Mouse (Mus musculus) megakaryocyte-erythroid progenitor cell, adult 5 weeks (primary cell): ENCODE measurements around the gene Polr2i. TPM values are rescaled to one million over a fixed set of nuclear protein-coding genes. Genes with fewer than 3 reads are reported as not detected.

Experiments
- polyA plus RNA-seq: library from polyadenylated mRNA; stranded (reverse); fragments of >175 nt; gene quantifications from 2 replicates; pipeline ENCODE4 v1.2.3, GENCODE M21; 2012

The Polr2i gene
- polyA plus RNA-seq, result 66.8 and 89.4 TPM in 2 replicates

GRCm38 (mm10) chr7:30231669-30232454 lies at the start of gene Polr2i, which contains the start of gene Tbcb:
Polr2i (plus strand) TSS chr7:30231948.
Tbcb (minus strand) TSS chr7:30232272.

GRCm38 (mm10) chr7:30183879-30184289 lies 47.9 kb upstream of the Polr2i start, which contains the start of gene Cox7a1:
Cox7a1 (plus strand) TSS chr7:30184144.

GRCm38 (mm10) chr7:30198481-30198971 lies 33.2 kb upstream of the Polr2i start, which contains the start of gene Capns1:
Capns1 (minus strand) TSS chr7:30198811.

GRCm38 (mm10) chr7:30235625-30236024 lies 3.9 kb downstream of the Polr2i start, which contains the start of gene Ovol3:
Ovol3 (minus strand) TSS chr7:30235725.

GRCm38 (mm10) chr7:30279951-30280669 lies 48.4 kb downstream of the Polr2i start, which contains the start of the genes Thap8 and Wdr62:
Thap8 (plus strand) TSS chr7:30280094.
Wdr62 (minus strand) TSS chr7:30280419.

Other genes with a start within 250 kb of the Polr2i start
- gene Zfp568, start 248.0 kb upstream of the Polr2i start, polyA plus RNA-seq, result 2.6 and 3.1 TPM in 2 replicates
- gene Zfp14, start 180.6 kb upstream of the Polr2i start, polyA plus RNA-seq, result not detected in 2 replicates
- 0.11 and 0.21 TPM in 2 replicates for gene Zfp82, start 159.0 kb upstream of the Polr2i start, polyA plus RNA-seq
- gene Gm26920, start 141.5 kb upstream of the Polr2i start, polyA plus RNA-seq, result not detected in 2 replicates
- gene Zfp566, start 141.4 kb upstream of the Polr2i start, polyA plus RNA-seq, result 2.1 and 2.5 TPM in 2 replicates
- gene Zfp260, start 137.2 kb upstream of the Polr2i start, polyA plus RNA-seq, result 0.36 and 0.46 TPM in 2 replicates
- 6.9 and 11.1 TPM in 2 replicates for gene Zfp382, start 110.0 kb upstream of the Polr2i start, polyA plus RNA-seq
- gene Zfp146, start 62.2 kb upstream of the Polr2i start, polyA plus RNA-seq, result 11.1 and 15.2 TPM in 2 replicates
- 1.2 and 1.7 TPM in 2 replicates for gene Cox7a1, start 47.8 kb upstream of the Polr2i start, polyA plus RNA-seq
- gene Capns1, start 33.1 kb upstream of the Polr2i start, polyA plus RNA-seq, result 138 TPM in 2 replicates
- 42.3 and 54.7 TPM in 2 replicates for gene Tbcb, start 324 bp downstream of the Polr2i start, polyA plus RNA-seq
- 0.10 TPM in 2 replicates for gene Ovol3, start 3.8 kb downstream of the Polr2i start, polyA plus RNA-seq
- 0.30 and 0.38 TPM in 2 replicates for gene Thap8, start 48.1 kb downstream of the Polr2i start, polyA plus RNA-seq
- gene Wdr62, start 48.5 kb downstream of the Polr2i start, polyA plus RNA-seq, result 62.9 and 71.0 TPM in 2 replicates
- gene Clip3, start 59.8 kb downstream of the Polr2i start, polyA plus RNA-seq, result 0.36 and 0.95 TPM in 2 replicates
- 63.3 and 74.5 TPM in 2 replicates for gene Alkbh6, start 76.8 kb downstream of the Polr2i start, polyA plus RNA-seq
- gene Syne4, start 82.9 kb downstream of the Polr2i start, polyA plus RNA-seq, result 1.6 and 2.0 TPM in 2 replicates
- 0.48 and 0.54 TPM in 2 replicates for gene E130208F15Rik, start 89.8 kb downstream of the Polr2i start, polyA plus RNA-seq
- 8.0 and 10.3 TPM in 2 replicates for gene Sdhaf1, start 91.9 kb downstream of the Polr2i start, polyA plus RNA-seq
- 0.11 TPM in 1 of 2 replicates, not detected in the other for gene Lrfn3, start 130.8 kb downstream of the Polr2i start, polyA plus RNA-seq
- 186 and 336 TPM in 2 replicates for gene Tyrobp, start 181.8 kb downstream of the Polr2i start, polyA plus RNA-seq
- 6.4 and 7.2 TPM in 2 replicates for gene Hcst, start 187.9 kb downstream of the Polr2i start, polyA plus RNA-seq
- 103 and 112 TPM in 2 replicates for gene Nfkbid, start 189.8 kb downstream of the Polr2i start, polyA plus RNA-seq
- 0.08 and 0.15 TPM in 2 replicates for gene Aplp1, start 213.6 kb downstream of the Polr2i start, polyA plus RNA-seq
- gene Kirrel2, start 225.7 kb downstream of the Polr2i start, polyA plus RNA-seq, result 0.05 and 0.13 TPM in 2 replicates
- not detected in 2 replicates for gene Nphs1, start 226.4 kb downstream of the Polr2i start, polyA plus RNA-seq